Mouse (Mus musculus): ENCODE results near the gene Scn2a.

GRCm38 (mm10) chr2:65668437-65669135 lies 48.0 kb downstream of the Scn2a start:
- TF ChIP-seq CTCF (IDR thresholded peaks at IDR 0.05 in 2 of 3, conservative IDR thresholded peaks at IDR 0.05 in 1 of 3; ENCODE audit: control insufficient read depth in 1 of 3, insufficient read depth in 1 of 3, low read depth in 2 of 3, low read length in 3 of 3, poor library complexity in 1 of 3, severe bottlenecking in 1 of 3) (no peak), EP300 (IDR thresholded peaks at IDR 0.05; ENCODE audit: low read depth in 1 of 2, low read length in 2 of 2) (no peak), POLR2A (IDR thresholded peaks at IDR 0.05; ENCODE audit: control insufficient read depth in 1 of 2, insufficient read depth in 1 of 2, low read depth in 1 of 2, low read length in 2 of 2, poor library complexity in 1 of 2) (no peak), CHD2 (IDR thresholded peaks at IDR 0.05; ENCODE audit: low read length) (no peak), GABPA (IDR thresholded peaks at IDR 0.05; ENCODE audit: low read depth, low read length) (no peak), ZKSCAN1 (IDR thresholded peaks at IDR 0.05; ENCODE audit: low read depth, low read length) (no peak), SIN3A (IDR thresholded peaks at IDR 0.05; ENCODE audit: low read length) (no peak), TAL1 (IDR thresholded peaks at IDR 0.05; ENCODE audit: low read length) (no peak), ZNF384 (IDR thresholded peaks at IDR 0.05; ENCODE audit: low read depth, low read length) (no peak), E2F4 (IDR thresholded peaks at IDR 0.05; ENCODE audit: borderline replicate concordance, low read depth, low read length) (no peak), JUND (IDR thresholded peaks at IDR 0.05; ENCODE audit: low read depth, low read length) (no peak)

All from MEL (cell line).